Mouse (Mus musculus): Measurements from ENCODE around the gene Fam189a1.

The Fam189a1 gene

GRCm38 (mm10) chr7:65044280-65044679 is 112.1 kb downstream of the Fam189a1 start:
- no peak for DNase-seq (ENCODE audit: low spot score in 2 of 2)

- no peak for DNase-seq (ENCODE audit: low spot score in 2 of 2)
These were observed 115.3 kb downstream of the Fam189a1 start for GRCm38 (mm10) chr7:65041106-65041505.

- DNase-seq (ENCODE audit: low spot score in 2 of 2), result no peak
These were observed 124.6 kb downstream of the Fam189a1 start for GRCm38 (mm10) chr7:65031741-65032140.

- DNase-seq (ENCODE audit: low spot score in 2 of 2), result no peak
These were observed 125.2 kb downstream of the Fam189a1 start for GRCm38 (mm10) chr7:65031195-65031594.

- DNase-seq (ENCODE audit: low spot score in 2 of 2), result no peak
These were observed 126.4 kb downstream of the Fam189a1 start for GRCm38 (mm10) chr7:65029985-65030384.

- no peak for DNase-seq (ENCODE audit: low spot score in 2 of 2)
These were observed 135.1 kb downstream of the Fam189a1 start for GRCm38 (mm10) chr7:65021298-65021697.

- no peak for DNase-seq (ENCODE audit: low spot score in 2 of 2)
These were observed 138.2 kb downstream of the Fam189a1 start for GRCm38 (mm10) chr7:65018036-65018679.

- no peak for DNase-seq (ENCODE audit: low spot score in 2 of 2)
These were observed 139.0 kb downstream of the Fam189a1 start for GRCm38 (mm10) chr7:65017348-65017747.

GRCm38 (mm10) chr7:65011133-65011532 is 145.2 kb downstream of the Fam189a1 start:
- no peak for DNase-seq (ENCODE audit: low spot score in 2 of 2)

- no peak for DNase-seq (ENCODE audit: low spot score in 2 of 2)
These were observed 146.1 kb downstream of the Fam189a1 start for GRCm38 (mm10) chr7:65010275-65010674.

- no peak for DNase-seq (ENCODE audit: low spot score in 2 of 2)
These were observed 150.6 kb downstream of the Fam189a1 start for GRCm38 (mm10) chr7:65005731-65006130.

GRCm38 (mm10) chr7:64999718-65000214 is 156.6 kb downstream of the Fam189a1 start:
- no peak for DNase-seq (ENCODE audit: low spot score in 2 of 2)

- DNase-seq (ENCODE audit: low spot score in 2 of 2), result no peak
These were observed 158.6 kb downstream of the Fam189a1 start for GRCm38 (mm10) chr7:64997743-64998142.

- no peak for DNase-seq (ENCODE audit: low spot score in 2 of 2)
These were observed 160.4 kb downstream of the Fam189a1 start for GRCm38 (mm10) chr7:64995946-64996444.

GRCm38 (mm10) chr7:64989406-64989805 is 167.0 kb downstream of the Fam189a1 start:
- no peak for DNase-seq (ENCODE audit: low spot score in 2 of 2)

- DNase-seq (ENCODE audit: low spot score in 2 of 2), result no peak
These were observed 168.4 kb downstream of the Fam189a1 start for GRCm38 (mm10) chr7:64988015-64988414.

GRCm38 (mm10) chr7:64984468-64985120 is 171.8 kb downstream of the Fam189a1 start:
- no peak for DNase-seq (ENCODE audit: low spot score in 2 of 2)

- no peak for DNase-seq (ENCODE audit: low spot score in 2 of 2)
These were observed 174.7 kb downstream of the Fam189a1 start for GRCm38 (mm10) chr7:64981511-64982235.

GRCm38 (mm10) chr7:64973590-64974262 is 182.6 kb downstream of the Fam189a1 start:
- no peak for DNase-seq (ENCODE audit: low spot score in 2 of 2)

- no peak for DNase-seq (ENCODE audit: low spot score in 2 of 2)
These were observed 194.2 kb downstream of the Fam189a1 start for GRCm38 (mm10) chr7:64962128-64962527.

- DNase-seq (ENCODE audit: low spot score in 2 of 2), result no peak
These were observed 197.3 kb downstream of the Fam189a1 start for GRCm38 (mm10) chr7:64959087-64959486.

- no peak for DNase-seq (ENCODE audit: low spot score in 2 of 2)
These were observed 204.2 kb downstream of the Fam189a1 start for GRCm38 (mm10) chr7:64952181-64952580.

Data from heart, adult 9 months (tissue).